Mouse (Mus musculus): ENCODE results near the gene Gm15446.
"Not testable (repeated sequence)": the region's sequence is repeated elsewhere in the genome, so short reads cannot be mapped to it uniquely, and the experiment has no call there.

Gene Gm15446

DNA sequence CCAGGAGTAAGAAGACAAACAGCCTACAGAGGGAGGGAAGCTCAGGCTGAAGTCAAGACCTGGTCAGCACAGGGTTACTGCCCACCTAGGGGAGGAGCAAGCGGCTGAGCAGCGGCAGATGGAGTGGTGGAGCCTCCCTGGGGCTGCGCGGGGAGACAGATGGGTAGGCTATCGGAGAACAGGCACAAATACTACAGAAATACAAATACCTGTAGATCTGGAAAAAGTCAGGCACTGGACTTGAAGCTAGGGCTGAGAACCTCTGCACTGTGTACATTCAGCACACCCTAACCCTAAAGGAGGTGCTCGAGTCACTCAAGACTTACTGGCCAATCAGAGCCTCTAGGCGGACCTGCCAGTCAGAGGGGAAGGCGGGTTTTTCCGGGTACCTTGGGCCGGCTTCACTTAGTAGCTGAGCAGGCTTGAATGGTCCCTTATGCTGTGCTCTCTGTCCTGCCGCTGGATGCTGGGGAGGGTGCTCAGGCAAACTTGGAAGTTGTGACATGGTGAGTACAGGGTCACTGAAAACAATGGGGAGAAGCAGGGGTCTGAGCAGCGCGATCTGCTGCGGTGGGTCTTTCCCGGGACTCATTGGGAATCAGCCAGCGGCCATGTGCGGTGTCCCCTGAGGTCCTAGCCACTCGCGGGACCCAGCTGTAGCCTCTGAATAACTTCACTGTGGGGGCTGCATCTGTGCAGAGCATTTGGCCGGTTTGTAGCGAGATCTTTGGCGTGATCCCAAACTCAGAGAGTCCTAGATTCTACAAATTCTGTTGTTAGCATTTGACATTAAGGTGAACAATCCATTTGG, at the start of gene Gm15446:
Gm15446 (plus strand) TSS at position 140 of the 811 bp plus-strand sequence.
- DNase-seq = peak; percentile 86 to 88

- peak in 1 of 2 experiments; percentile 16 for DNase-seq
Measured at GRCm38 (mm10) chr5:109924129-109924528, 929 bp downstream of the Gm15446 start.

- no peak for DNase-seq
Measured at GRCm38 (mm10) chr5:109924936-109925335, 1.7 kb downstream of the Gm15446 start.

- no peak for DNase-seq
Measured at GRCm38 (mm10) chr5:109950281-109950680, 27.1 kb downstream of the Gm15446 start.

- DNase-seq = not testable (repeated sequence)
Measured at GRCm38 (mm10) chr5:109980743-109981142, 57.5 kb downstream of the Gm15446 start.
